Mouse (Mus musculus) CD4-positive naive resting alpha-beta T cell, adult 76 days (primary cell): ENCODE data around the gene Gm28171. TPM values are rescaled to one million over a fixed set of nuclear protein-coding genes. Genes with fewer than 3 reads are reported as not detected.

ENCODE experiments used
- total RNA-seq: library from RNA; stranded (reverse); gene quantifications from one replicate; pipeline ENCODE4 v1.2.4, GENCODE M21; 2023

Gene Gm28171
- not detected for total RNA-seq

DNA sequence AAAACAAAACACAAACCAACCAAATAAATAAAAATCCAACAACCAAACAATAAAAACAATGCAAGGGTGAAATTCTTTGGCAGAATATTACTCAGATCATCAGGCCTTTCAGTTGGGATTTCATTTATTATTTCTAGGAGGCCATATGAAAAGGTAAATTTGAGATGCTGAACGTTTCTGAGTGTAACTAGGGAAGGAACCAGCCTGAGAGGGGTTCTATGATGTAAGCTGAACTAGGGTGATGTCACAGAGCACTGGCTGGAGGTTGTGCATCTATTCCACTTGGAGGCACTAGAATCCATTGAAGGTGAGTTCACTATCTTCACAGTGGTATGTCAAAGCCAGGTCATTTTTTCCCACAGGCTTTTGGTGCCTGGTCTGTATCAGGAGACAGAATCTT is at the start of gene Gm28171:
Gm28171 (plus strand) TSS at position 301 of the 400 bp plus-strand sequence.

Other genes starting within 250 kb of the Gm28171 start
- not detected for gene Gm21854, start 136.4 kb upstream of the Gm28171 start, total RNA-seq
- not detected for gene Gm20914, start 67.4 kb upstream of the Gm28171 start, total RNA-seq
- gene Gm21778, start 149.1 kb downstream of the Gm28171 start, total RNA-seq = not detected